Mouse (Mus musculus) liver, embryonic 16.5 days (tissue): ENCODE results near the gene Ramac. TPM values are rescaled to one million over a fixed set of nuclear protein-coding genes. Genes with fewer than 3 reads are reported as not detected.

Source experiments
- ATAC-seq: fragments of 200-750 bp; cut with Nextera tagmentation; 2 replicates; pipeline ENCODE4 v1.8.0; 2017; ENCODE audit warnings: low read depth, mild to moderate bottlenecking, moderate number of reproducible peaks, moderate library complexity
- H3K27ac ChIP-seq: fragments of 300-500 bp; sonication (generic); 2 replicates; pipeline ENCODE4 v1.5.1; 2014; ENCODE audit warnings: mild to moderate bottlenecking, low read length
- H3K27me3 ChIP-seq: fragments of 300-500 bp; sonication (generic); 2 replicates; pipeline ENCODE4 v1.6.1; 2014; ENCODE audit warnings: low read depth, low read length, mixed read lengths; ENCODE audit not compliant: control insufficient read depth, insufficient read depth
- H3K36me3 ChIP-seq: fragments of 300-500 bp; sonication (generic); 2 replicates; pipeline ENCODE4 v1.6.1; 2014; ENCODE audit warnings: mild to moderate bottlenecking; ENCODE audit not compliant: control insufficient read depth, insufficient read depth
- H3K4me1 ChIP-seq: fragments of 300-500 bp; sonication (generic); 2 replicates; pipeline ENCODE4 v1.6.1; 2014; ENCODE audit warnings: low read depth, low read length, mixed read lengths; ENCODE audit not compliant: control insufficient read depth
- H3K4me2 ChIP-seq: fragments of 300-500 bp; sonication (generic); 2 replicates; pipeline ENCODE4 v1.6.1; 2014; ENCODE audit warnings: low read depth, low read length, mixed read lengths
- H3K4me3 ChIP-seq: fragments of 300-500 bp; sonication (generic); 2 replicates; pipeline ENCODE4 v1.5.1; 2014; ENCODE audit warnings: low read depth, mild to moderate bottlenecking, low read length
- H3K9ac ChIP-seq: fragments of 300-500 bp; sonication (generic); 2 replicates; pipeline ENCODE4 v1.6.1; 2014; ENCODE audit warnings: low read depth, low read length
- H3K9me3 ChIP-seq: fragments of 300-500 bp; sonication (generic); replicated peaks from 2 replicates; pipeline ENCODE4 v1.6.1; 2016; ENCODE audit warnings: low read length; ENCODE audit not compliant: control insufficient read depth
- WGBS: fragments of 180-500 bp; shearing (Covaris S2); extraction: QIAGEN DNeasy Blood & Tissue Kit; methylation state at CpG from one replicate; pipeline ENCODE4 v1.1.7; 2014; ENCODE audit not compliant: insufficient replicate concordance; 5-methylcytosine and 5-hydroxymethylcytosine counted together
- polyA plus RNA-seq: library from polyadenylated mRNA; unstranded; fragments of >200 nt; fragmentation: Nextera tagmentation; extraction: Ambion mirVana; gene quantifications from 2 replicates; pipeline ENCODE4 v1.2.1, GENCODE M21; 2015

Gene Ramac
- polyA plus RNA-seq, 1 experiment from 2014 or later: 52.9 TPM

DNA sequence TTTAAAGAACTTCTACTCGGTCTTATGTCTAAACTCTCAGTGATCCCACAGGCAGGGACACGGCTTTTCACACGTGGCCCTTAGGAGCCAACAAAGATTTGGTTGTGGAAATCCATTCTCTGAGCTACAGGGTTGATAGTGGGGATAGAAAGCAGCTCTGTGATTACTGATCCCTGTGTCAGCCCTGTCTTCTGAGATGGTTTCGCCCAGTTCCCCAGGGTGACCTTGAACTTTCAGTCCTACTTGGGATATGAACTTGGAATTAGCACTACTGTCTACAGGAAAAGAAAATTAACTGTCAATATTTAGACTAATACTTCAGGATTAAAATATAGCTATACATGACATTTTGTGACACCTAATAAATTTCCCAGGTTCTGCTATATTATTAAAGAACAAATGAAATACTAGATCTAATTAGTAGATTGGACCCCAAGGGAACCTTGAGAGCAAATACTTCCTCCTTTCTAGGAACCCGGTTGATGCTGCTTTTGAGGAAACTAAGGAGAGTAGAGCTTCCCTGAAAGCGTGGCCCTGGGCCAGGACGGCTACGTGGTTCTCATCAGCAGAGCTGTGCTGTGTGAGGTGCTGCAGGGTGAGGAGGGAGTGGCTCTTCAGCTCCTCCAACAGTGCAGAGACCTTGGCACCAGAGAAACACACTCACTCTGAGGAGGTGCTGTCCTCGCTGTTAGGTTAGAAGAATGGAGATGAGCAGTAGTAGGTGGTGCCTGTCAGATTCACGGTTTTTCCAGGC lies 10.2 kb downstream of the Ramac start:
- WGBS: 52% methylated on average over 10 of the region's 10 CpGs
- no peak for ATAC-seq
- Histone ChIP-seq H3K9me3 (no peaks in the 10 kb centered on the region), H3K27me3 (no peaks in the 10 kb centered on the region), H3K4me1 (no peaks in the 10 kb centered on the region), H3K36me3 (no peaks in the 10 kb centered on the region), H3K4me3 (no peak overlapping the region), H3K4me2 (no peak overlapping the region), H3K9ac (no peak overlapping the region), H3K27ac (no peak overlapping the region)

- Histone ChIP-seq H3K27me3 (no peaks in the 10 kb centered on the region), H3K4me3 (no peak overlapping the region), H3K9me3 (no peaks in the 10 kb centered on the region; the same call in 1 of the 2 replicates), H3K36me3 (peaks cover 6% of the 10 kb centered on the region), H3K9ac (no peak overlapping the region), H3K27ac (no peak overlapping the region), H3K4me1 (no peaks in the 10 kb centered on the region), H3K4me2 (no peak overlapping the region)
- 74% methylated on average over 5 of the region's 5 CpGs for WGBS
- ATAC-seq: no peak
These were observed 12.6 kb downstream of the Ramac start for GRCm38 (mm10) chr7:81775325-81775724.

DNA sequence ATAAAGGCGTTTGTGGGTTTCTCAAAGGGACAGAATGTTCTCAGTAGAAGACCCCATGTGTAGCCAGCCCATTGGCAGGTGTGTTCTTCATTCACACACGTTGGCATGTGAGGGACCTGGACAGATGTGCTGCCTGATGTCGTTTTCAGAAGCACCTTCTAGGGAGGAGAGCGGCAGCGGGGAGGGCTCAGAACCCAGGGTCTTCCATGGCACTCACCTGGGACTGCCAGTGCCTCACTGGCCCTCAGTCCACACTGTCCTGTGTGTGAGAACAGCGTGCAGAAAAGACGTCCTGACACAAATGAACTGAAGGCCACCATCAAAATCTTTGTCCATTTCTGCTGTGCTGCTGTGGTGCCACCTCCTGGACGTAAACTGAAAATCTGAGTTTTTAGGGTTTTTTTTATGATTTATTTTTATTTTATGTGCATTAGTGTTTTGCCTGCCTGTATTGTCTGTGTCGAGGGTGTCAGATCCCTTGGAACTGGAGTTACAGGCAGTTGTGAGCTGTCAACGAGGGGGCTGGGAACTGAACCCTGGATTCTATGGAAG lies 15.0 kb downstream of the Ramac start:
- no peak overlapping the region for H3K4me3 ChIP-seq
- no peak overlapping the region for H3K27ac ChIP-seq
- no peaks in the 10 kb centered on the region; the same call in none of the 2 replicates for H3K9me3 ChIP-seq
- no peaks in the 10 kb centered on the region for H3K4me1 ChIP-seq
- no peaks in the 10 kb centered on the region for H3K27me3 ChIP-seq
- H3K9ac ChIP-seq: no peak overlapping the region
- peaks cover 21% of the 10 kb centered on the region for H3K36me3 ChIP-seq
- ATAC-seq: no peak
- 64% methylated on average over 10 of the region's 10 CpGs for WGBS
- H3K4me2 ChIP-seq: no peak overlapping the region

GRCm38 (mm10) chr7:81788536-81788935 lies 25.8 kb downstream of the Ramac start:
- Histone ChIP-seq H3K4me2 (peak overlapping the region; percentile 84), H3K27me3 (no peaks in the 10 kb centered on the region; the same call in 1 of the 2 replicates), H3K9ac (peak overlapping the region; percentile 81), H3K4me1 (peaks cover 11% of the 10 kb centered on the region), H3K9me3 (no peaks in the 10 kb centered on the region), H3K27ac (peak overlapping the region; percentile 95), H3K4me3 (peak overlapping the region; percentile 79), H3K36me3 (peaks cover 4% of the 10 kb centered on the region; the same call in 1 of the 2 replicates)
- ATAC-seq: peak; percentile 44; the same call in 1 of the 2 replicates
- 4% methylated on average over 5 of the region's 5 CpGs for WGBS

- H3K36me3 ChIP-seq: peaks cover 7% of the 10 kb centered on the region; the same call in 1 of the 2 replicates
- H3K27me3 ChIP-seq: no peaks in the 10 kb centered on the region; the same call in 1 of the 2 replicates
- peaks cover 11% of the 10 kb centered on the region for H3K4me1 ChIP-seq
- peak within 1 kb of the TSS; percentile 79 for H3K4me3 ChIP-seq
- H3K9me3 ChIP-seq: no peaks in the 10 kb centered on the region
- peak within 1 kb of the TSS; percentile 84 for H3K4me2 ChIP-seq
- peak; percentile 88 for ATAC-seq
- H3K9ac ChIP-seq: peak within 1 kb of the TSS; percentile 81
- under 1% methylated on average over 37 of the region's 38 CpGs for WGBS
- peak within 1 kb of the TSS; percentile 95 for H3K27ac ChIP-seq
These were observed 26.5 kb downstream of the Ramac start, which contains the start of gene 3110040N11Rik for GRCm38 (mm10) chr7:81789095-81789757. Gene 3110040N11Rik (minus strand): TSS chr7:81789478.

DNA sequence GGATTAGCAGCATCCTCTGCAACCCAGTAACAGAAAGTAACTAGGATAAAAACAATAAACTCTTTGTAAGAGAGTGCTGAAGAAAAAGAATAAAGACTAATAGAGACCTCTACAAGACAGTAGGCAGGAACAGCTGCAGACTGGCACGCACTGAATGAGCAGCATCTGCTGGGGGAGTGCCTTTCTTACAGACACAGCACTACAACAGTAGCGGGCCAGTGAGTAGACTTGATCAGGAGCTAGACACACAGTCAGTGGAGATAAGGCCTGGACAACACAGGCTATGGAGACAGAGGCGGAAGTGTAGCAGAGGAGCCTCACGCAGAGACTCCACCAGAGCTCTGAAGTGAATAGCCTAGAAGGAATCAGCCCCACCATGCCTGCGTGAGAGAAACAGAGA lies 43.3 kb downstream of the Ramac start:
- H3K4me2 ChIP-seq: no peak overlapping the region
- no peak overlapping the region for H3K9ac ChIP-seq
- no peaks in the 10 kb centered on the region for H3K4me1 ChIP-seq
- H3K9me3 ChIP-seq: no peaks in the 10 kb centered on the region
- H3K36me3 ChIP-seq: no peaks in the 10 kb centered on the region
- 53% methylated on average over 5 of the region's 5 CpGs for WGBS
- ATAC-seq: no peak
- H3K4me3 ChIP-seq: no peak overlapping the region
- no peaks in the 10 kb centered on the region for H3K27me3 ChIP-seq
- no peak overlapping the region for H3K27ac ChIP-seq

Other genes starting within 250 kb of the Ramac start
- 0.21 and 0.59 TPM in 2 replicates for gene Fsd2, start 196.0 kb upstream of the Ramac start, polyA plus RNA-seq
- 1.5 and 2.4 TPM in 2 replicates for gene Whamm, start 191.7 kb upstream of the Ramac start, polyA plus RNA-seq
- gene Homer2, start 55.4 kb upstream of the Ramac start, polyA plus RNA-seq: 2.8 and 3.3 TPM in 2 replicates
- 19.0 and 19.2 TPM in 2 replicates for gene 3110040N11Rik, start 26.6 kb downstream of the Ramac start, polyA plus RNA-seq
- gene Btbd1, start 66.5 kb downstream of the Ramac start, polyA plus RNA-seq: 13.5 and 14.0 TPM in 2 replicates
- gene Gm10160, start 92.9 kb downstream of the Ramac start, polyA plus RNA-seq: not detected in 2 replicates
- 9.6 and 10.4 TPM in 2 replicates for gene Tm6sf1, start 96.1 kb downstream of the Ramac start, polyA plus RNA-seq
- gene Hdgfl3, start 171.5 kb downstream of the Ramac start, polyA plus RNA-seq: 0.29 and 0.39 TPM in 2 replicates
- gene Bnc1, start 229.4 kb downstream of the Ramac start, polyA plus RNA-seq: 0.35 and 0.39 TPM in 2 replicates